Mouse (Mus musculus) liver, embryonic 12.5 days (tissue): ENCODE data around the gene Ankrd44. TPM values are rescaled to one million over a fixed set of nuclear protein-coding genes. Genes with fewer than 3 reads are reported as not detected.

Source experiments
- ATAC-seq: fragments of 200-750 bp; cut with Nextera tagmentation; 2 replicates; pipeline ENCODE4 v1.8.0; 2017; ENCODE audit warnings: moderate number of reproducible peaks, mild to moderate bottlenecking, moderate library complexity
- H3K27ac ChIP-seq: fragments of 300-500 bp; sonication (generic); 2 replicates; pipeline ENCODE4 v1.5.1; 2016; ENCODE audit warnings: mild to moderate bottlenecking
- H3K27me3 ChIP-seq: fragments of 300-500 bp; sonication (generic); replicated peaks from 2 replicates; pipeline ENCODE4 v1.6.1; 2016; ENCODE audit warnings: mild to moderate bottlenecking, moderate library complexity
- H3K36me3 ChIP-seq: fragments of 300-500 bp; sonication (generic); 2 replicates; pipeline ENCODE4 v1.6.1; 2016; ENCODE audit warnings: mild to moderate bottlenecking, moderate library complexity
- H3K4me1 ChIP-seq: fragments of 300-500 bp; sonication (generic); 2 replicates; pipeline ENCODE4 v1.6.1; 2016
- H3K4me2 ChIP-seq: fragments of 300-500 bp; sonication (generic); 2 replicates; pipeline ENCODE4 v1.6.1; 2016; ENCODE audit warnings: mild to moderate bottlenecking, moderate library complexity
- H3K4me3 ChIP-seq: fragments of 300-500 bp; sonication (generic); 2 replicates; pipeline ENCODE4 v1.5.1; 2016; ENCODE audit warnings: mild to moderate bottlenecking, moderate library complexity
- H3K9ac ChIP-seq: fragments of 300-500 bp; sonication (generic); 2 replicates; pipeline ENCODE4 v1.6.1; 2016; ENCODE audit warnings: mild to moderate bottlenecking, moderate library complexity
- H3K9me3 ChIP-seq: fragments of 300-500 bp; sonication (generic); replicated peaks from 2 replicates; pipeline ENCODE4 v1.6.1; 2016; ENCODE audit warnings: mild to moderate bottlenecking, moderate library complexity
- WGBS: fragments of 180-500 bp; shearing (Covaris S2); methylation state at CpG from one replicate; pipeline ENCODE4 v1.1.7; 2016; ENCODE audit not compliant: insufficient replicate concordance; 5-methylcytosine and 5-hydroxymethylcytosine counted together
- polyA plus RNA-seq: library from polyadenylated mRNA; unstranded; fragments of >200 nt; fragmentation: Nextera tagmentation; extraction: Ambion mirVana; gene quantifications from 2 replicates; pipeline ENCODE4 v1.2.1, GENCODE M21; 2016

Ankrd44 gene
- polyA plus RNA-seq, 1 experiment from 2014 or later = 4.5 TPM

DNA sequence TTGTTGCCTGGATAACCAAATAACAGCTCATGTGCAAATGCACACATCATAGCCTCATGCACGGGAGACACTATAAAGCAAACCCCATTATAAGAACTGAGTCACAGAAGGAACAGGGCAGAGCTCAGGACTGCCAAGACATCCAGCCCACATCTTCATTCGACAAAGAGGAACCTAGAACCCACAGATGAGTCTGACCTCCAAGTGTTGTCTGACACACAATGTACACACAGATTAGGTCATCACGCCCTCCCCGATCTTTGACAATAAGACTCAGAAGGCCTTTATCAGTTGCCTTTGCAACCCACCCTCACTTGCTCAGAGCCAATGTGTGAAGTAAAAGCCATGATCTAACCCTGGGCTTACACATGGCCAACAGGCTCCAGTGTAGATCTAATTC, 6.1 kb downstream of the Ankrd44 start:
- ATAC-seq = no peak; the same call in 1 of the 2 replicates
- no peak overlapping the region for H3K4me3 ChIP-seq
- H3K4me1 ChIP-seq = peaks cover 25% of the 10 kb centered on the region
- H3K36me3 ChIP-seq = no peaks in the 10 kb centered on the region
- H3K9ac ChIP-seq = no peak overlapping the region
- no peaks in the 10 kb centered on the region for H3K9me3 ChIP-seq
- WGBS = 48% methylated on average over 4 of the region's 4 CpGs
- no peak overlapping the region for H3K27ac ChIP-seq
- H3K27me3 ChIP-seq = peaks cover 20% of the 10 kb centered on the region
- H3K4me2 ChIP-seq = no peak overlapping the region

DNA sequence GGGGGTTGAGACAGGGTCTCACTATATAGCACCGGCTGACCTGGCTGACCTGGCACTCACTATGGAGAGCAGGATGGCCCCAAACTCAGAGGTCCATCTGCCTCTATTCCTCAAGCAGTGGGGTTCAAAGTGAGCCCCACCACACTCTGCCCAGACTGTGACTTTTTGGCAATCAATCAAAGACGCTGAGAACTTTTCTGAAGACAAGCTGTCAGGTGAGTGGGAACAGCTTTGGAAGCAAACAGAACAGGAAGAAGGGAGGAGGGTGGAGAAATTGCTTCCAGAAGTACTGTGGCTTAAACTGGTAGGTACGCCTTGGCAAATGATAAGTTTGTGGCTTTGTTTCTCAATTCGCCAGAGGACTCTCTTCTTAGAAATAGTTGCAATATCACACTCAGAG, 9.7 kb downstream of the Ankrd44 start:
- Histone ChIP-seq H3K9me3 (no peaks in the 10 kb centered on the region), H3K9ac (no peak overlapping the region), H3K4me2 (no peak overlapping the region), H3K36me3 (no peaks in the 10 kb centered on the region), H3K27ac (no peak overlapping the region), H3K4me1 (peaks cover 32% of the 10 kb centered on the region), H3K4me3 (no peak overlapping the region), H3K27me3 (no peaks in the 10 kb centered on the region)
- no peak for ATAC-seq
- WGBS = 51% methylated on average over 4 of the region's 4 CpGs

DNA sequence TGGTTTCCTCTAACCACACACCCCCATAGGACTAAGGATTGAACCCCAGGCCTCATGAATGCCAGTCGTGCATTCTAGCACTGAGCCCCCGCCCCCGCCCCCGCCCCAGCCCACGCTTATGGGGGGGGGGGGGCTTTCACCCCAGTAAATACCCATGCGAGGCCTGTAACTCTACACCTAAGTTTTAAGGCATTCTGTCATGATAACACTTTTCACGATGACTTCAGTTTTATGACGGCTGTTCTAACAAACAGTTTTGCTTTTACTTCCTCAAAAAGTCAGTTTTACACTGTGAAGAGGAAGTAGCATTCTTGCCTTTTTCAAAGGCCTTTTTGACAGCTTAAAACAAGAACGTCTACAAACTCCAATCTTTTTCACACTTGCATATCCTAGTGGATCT, 11.8 kb downstream of the Ankrd44 start:
- H3K4me1 ChIP-seq = peaks cover 41% of the 10 kb centered on the region
- ATAC-seq = no peak
- peak overlapping the region; percentile 64 for H3K27ac ChIP-seq
- H3K4me3 ChIP-seq = no peak overlapping the region
- H3K9ac ChIP-seq = no peak overlapping the region
- H3K36me3 ChIP-seq = no peaks in the 10 kb centered on the region
- no peaks in the 10 kb centered on the region for H3K9me3 ChIP-seq
- no peaks in the 10 kb centered on the region for H3K27me3 ChIP-seq
- 16% methylated on average over 8 of the region's 9 CpGs for WGBS
- peak overlapping the region; percentile 21; the same call in 1 of the 2 replicates for H3K4me2 ChIP-seq

DNA sequence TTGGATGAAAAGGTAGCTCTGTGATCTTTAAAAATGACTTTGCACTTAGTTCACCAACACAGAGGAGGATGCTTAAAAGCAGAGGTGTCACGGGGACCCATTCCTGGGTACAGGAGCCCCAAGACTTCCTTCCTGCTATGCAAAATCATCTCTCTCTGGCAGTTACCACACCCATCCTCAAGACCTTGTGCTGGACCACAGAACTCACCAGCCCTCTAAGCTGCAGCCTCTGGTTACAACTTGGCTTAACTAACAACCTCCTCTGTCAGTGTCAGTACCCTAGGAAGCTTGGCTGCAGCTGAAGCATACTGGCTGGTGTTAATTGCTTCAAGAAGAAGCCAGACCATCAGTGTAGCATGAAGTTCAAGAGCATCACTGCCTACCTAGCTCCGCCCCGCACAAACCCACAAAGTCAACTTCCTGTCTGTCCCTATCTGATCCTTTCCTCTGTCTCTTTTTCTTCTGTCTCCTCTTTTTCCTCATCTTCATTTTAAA, 12.8 kb downstream of the Ankrd44 start:
- no peak overlapping the region for H3K4me2 ChIP-seq
- WGBS = 29% methylated on average over 3 of the region's 3 CpGs

DNA sequence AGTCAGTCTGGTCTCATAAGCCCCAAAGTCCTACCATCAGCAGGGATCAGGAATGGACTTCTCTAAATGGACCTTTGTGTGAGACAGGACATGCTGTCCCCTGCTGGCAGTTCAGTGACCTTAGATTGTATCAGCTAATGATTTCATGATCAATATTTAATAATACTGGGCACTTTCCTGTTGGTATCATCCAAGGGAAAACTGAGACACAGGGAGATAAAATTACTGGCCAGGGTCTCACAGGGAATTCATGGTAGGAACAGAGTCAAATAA, 13.2 kb downstream of the Ankrd44 start:
- H3K9ac ChIP-seq = no peak overlapping the region

More for the DNA sequence above, 12.8 kb downstream of the Ankrd44 start:
- Histone ChIP-seq H3K36me3 (no peaks in the 10 kb centered on the region), H3K9me3 (no peaks in the 10 kb centered on the region), H3K9ac (no peak overlapping the region), H3K27ac (no peak overlapping the region), H3K4me3 (no peak overlapping the region), H3K27me3 (no peaks in the 10 kb centered on the region), H3K4me1 (peaks cover 41% of the 10 kb centered on the region)
- no peak for ATAC-seq

DNA sequence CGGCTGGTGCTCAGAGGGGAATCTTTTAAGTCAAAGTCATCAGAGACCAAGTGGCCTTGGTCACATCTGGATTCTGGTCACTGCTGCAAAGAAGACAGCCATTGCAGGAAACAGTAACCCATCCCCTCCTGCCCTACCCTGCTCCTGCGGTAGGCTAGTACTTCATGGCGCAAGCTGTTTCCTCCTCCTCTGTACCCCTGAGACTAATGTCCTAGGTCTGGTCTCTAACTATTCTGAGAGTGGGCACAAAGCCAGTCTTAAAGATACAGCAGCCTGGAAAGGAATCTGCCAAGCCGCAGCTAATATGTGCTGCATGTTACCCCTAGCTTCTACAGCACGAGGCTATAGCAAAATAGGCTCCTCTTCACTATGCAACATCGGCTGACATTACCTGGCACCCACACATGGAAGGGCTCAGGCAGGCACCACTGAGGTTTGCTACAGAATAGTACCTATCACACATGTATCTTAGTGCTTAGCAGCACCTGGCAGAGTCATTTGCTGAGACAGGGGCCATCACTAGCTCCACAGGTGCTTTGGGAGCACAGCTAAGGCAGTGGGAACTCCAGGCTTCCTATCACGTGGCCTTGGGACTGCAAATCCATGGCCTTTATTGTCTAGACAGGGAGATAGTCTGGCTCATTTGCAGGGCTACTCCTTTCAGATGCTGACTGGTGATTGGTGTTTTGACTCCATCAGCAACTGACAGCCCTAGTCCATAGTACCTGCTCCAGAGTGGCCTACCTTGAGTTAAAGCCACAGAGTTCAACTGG, 13.7 kb downstream of the Ankrd44 start:
- Histone ChIP-seq H3K4me1 (peaks cover 41% of the 10 kb centered on the region), H3K27ac (0 out of 2 replicates have a peak overlapping the region, but pooled peaks have one; percentile 14)
- no peak for ATAC-seq

More for the DNA sequence above, 13.2 kb downstream of the Ankrd44 start:
- ATAC-seq = no peak
- Histone ChIP-seq H3K4me2 (no peak overlapping the region), H3K4me1 (peaks cover 41% of the 10 kb centered on the region), H3K4me3 (no peak overlapping the region), H3K9me3 (no peaks in the 10 kb centered on the region), H3K27ac (no peak overlapping the region), H3K36me3 (no peaks in the 10 kb centered on the region), H3K27me3 (no peaks in the 10 kb centered on the region)

DNA sequence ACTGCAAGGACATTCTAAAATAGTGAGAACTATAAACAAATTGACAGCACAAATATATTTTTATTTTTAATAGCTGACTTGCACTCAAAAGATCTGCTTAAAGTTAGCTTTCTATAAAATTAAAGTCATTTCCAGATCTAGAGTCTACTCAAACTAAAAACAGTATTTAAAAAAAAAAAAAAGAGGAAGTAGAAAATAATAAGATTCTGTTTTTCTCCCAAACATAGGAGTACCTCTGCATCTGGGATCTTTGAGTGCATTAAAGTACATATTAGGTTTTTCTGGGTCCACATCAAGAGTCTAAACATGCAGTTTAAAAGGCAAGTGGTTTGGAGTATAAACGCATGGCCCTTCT, 15.0 kb downstream of the Ankrd44 start:
- no peak overlapping the region for H3K27ac ChIP-seq
- WGBS = 65% methylated on average over 1 of the region's 1 CpGs

More for the DNA sequence above, 13.7 kb downstream of the Ankrd44 start:
- Histone ChIP-seq H3K9ac (no peak overlapping the region), H3K4me2 (no peak overlapping the region), H3K9me3 (no peaks in the 10 kb centered on the region), H3K27me3 (no peaks in the 10 kb centered on the region), H3K36me3 (no peaks in the 10 kb centered on the region), H3K4me3 (no peak overlapping the region)
- 58% methylated on average over 7 of the region's 7 CpGs for WGBS

DNA sequence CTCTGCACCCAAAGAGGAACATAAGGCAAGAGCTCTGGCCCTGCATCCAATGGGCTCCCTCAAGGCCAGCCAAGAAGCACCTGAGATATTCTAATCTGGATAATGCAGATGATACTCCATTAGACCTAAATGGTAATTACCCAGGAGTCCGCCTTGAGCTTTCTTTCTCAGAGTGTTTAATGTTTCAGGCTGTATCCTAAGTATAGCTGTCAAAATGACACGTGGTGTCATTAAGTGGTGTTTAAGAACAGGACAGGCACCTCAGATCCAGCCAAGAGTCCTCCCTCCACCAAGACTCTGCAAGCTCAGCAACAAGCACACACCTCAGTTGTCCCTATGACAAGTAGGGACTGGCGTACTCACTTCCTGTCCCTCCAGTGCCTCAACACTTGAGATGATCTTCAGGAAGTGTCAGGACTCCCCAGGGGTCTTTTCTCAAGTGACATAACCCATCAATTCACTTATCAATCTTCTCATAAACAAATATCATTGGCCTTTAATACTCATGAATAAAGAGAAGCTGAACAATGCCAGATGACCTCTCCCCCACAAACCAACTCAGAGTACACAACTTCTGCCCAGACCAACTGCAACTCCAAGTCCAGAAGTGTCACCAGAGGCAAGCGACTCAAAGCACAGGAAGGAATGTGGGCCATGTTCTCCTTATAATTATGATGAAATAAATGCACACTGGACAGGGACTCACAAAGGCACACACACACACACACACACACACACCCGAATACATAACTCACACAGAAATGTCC, 15.5 kb downstream of the Ankrd44 start:
- Histone ChIP-seq H3K4me3 (no peak overlapping the region), H3K36me3 (no peaks in the 10 kb centered on the region), H3K27me3 (no peaks in the 10 kb centered on the region), H3K27ac (no peak overlapping the region), H3K9ac (no peak overlapping the region), H3K9me3 (no peaks in the 10 kb centered on the region), H3K4me2 (no peak overlapping the region), H3K4me1 (peaks cover 43% of the 10 kb centered on the region)
- whole genome bisulfite sequencing = 51% methylated on average over 5 of the region's 5 CpGs
- no peak for ATAC-seq

More for the DNA sequence above, 15.0 kb downstream of the Ankrd44 start:
- H3K9ac ChIP-seq = no peak overlapping the region
- H3K9me3 ChIP-seq = no peaks in the 10 kb centered on the region
- no peak overlapping the region for H3K4me3 ChIP-seq
- ATAC-seq = no peak
- no peaks in the 10 kb centered on the region for H3K36me3 ChIP-seq
- H3K27me3 ChIP-seq = no peaks in the 10 kb centered on the region
- H3K4me1 ChIP-seq = peaks cover 41% of the 10 kb centered on the region
- H3K4me2 ChIP-seq = no peak overlapping the region

DNA sequence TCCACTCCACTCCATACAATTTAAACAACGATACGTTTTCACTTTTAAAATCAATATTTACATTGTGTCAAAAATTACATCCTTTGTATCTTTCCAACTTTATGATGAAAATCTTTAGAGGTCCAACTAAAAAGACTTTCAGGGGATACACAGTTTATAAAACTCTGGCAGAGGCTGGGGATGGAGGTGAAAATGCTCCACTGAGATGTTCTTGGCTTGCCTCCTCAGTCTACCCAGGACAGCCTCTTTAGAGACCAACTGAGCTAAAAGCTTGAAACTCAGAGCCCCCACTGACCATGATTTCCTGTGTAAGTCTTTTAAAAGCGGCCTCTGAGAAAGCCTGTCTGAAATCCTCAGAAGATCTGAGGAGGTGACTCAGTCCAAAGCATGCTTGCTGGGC, 17.4 kb downstream of the Ankrd44 start:
- Histone ChIP-seq H3K27me3 (no peaks in the 10 kb centered on the region), H3K36me3 (no peaks in the 10 kb centered on the region), H3K9me3 (no peaks in the 10 kb centered on the region), H3K4me2 (no peak overlapping the region), H3K4me1 (peaks cover 33% of the 10 kb centered on the region), H3K9ac (no peak overlapping the region), H3K27ac (no peak overlapping the region), H3K4me3 (no peak overlapping the region)
- WGBS = 62% methylated on average over 3 of the region's 3 CpGs
- ATAC-seq = no peak

DNA sequence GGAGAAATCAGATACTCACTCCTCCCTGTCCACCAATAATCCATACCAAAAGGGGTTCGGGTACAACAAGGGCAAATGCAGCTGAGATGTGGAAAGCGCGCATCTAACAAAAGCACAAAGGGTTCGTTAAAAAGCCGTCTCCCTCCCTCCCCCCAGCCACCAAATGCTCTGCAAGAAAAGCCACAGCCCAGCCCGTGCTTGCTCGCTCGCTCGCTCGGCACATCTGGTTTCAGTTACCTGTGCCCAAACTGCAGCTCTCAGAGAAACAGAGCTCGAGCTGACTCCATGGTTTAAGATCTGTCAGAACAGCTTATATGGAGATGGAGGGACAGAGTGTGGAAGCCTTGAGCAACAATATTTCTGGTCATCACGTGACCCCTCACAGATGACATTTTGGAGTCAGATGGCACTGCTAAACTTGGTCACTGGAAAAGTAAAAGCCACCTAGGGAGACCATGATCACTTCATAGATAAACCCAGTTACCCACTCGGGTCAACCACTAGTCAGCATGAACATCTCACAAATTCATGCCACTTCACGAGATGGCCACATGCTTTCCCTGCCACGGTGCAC, 19.0 kb downstream of the Ankrd44 start:
- no peak for ATAC-seq
- H3K4me3 ChIP-seq = no peak overlapping the region
- no peaks in the 10 kb centered on the region; the same call in 1 of the 2 replicates for H3K36me3 ChIP-seq
- H3K27me3 ChIP-seq = no peaks in the 10 kb centered on the region
- peaks cover 16% of the 10 kb centered on the region; the same call in 1 of the 2 replicates for H3K4me1 ChIP-seq
- H3K9ac ChIP-seq = no peak overlapping the region
- H3K4me2 ChIP-seq = no peak overlapping the region
- H3K9me3 ChIP-seq = no peaks in the 10 kb centered on the region
- no peak overlapping the region for H3K27ac ChIP-seq
- 54% methylated on average over 15 of the region's 15 CpGs for WGBS

DNA sequence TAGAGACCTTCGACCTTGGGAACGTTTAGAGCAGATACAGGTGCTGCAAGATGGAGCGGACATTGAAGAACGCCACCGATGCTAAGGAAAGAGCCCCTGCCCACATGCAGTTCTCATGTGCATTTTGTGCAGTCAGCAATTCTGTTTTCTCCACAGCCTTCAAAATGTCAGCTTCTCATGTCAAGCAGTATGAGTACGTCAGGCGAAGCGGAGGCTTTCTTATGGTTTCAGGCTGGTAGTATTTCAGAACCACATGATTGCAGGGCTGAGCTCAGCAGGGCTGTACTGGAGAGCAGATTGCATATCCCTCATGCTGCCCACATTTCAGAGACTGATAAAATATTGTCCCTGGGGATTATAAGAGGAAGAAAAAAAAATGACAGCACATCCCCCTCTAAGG, 19.9 kb downstream of the Ankrd44 start:
- Histone ChIP-seq H3K27ac (no peak overlapping the region), H3K9me3 (no peaks in the 10 kb centered on the region), H3K4me1 (peaks cover 13% of the 10 kb centered on the region; the same call in 1 of the 2 replicates), H3K4me2 (no peak overlapping the region), H3K9ac (no peak overlapping the region), H3K36me3 (no peaks in the 10 kb centered on the region; the same call in 1 of the 2 replicates), H3K4me3 (no peak overlapping the region), H3K27me3 (no peaks in the 10 kb centered on the region)
- no peak for ATAC-seq
- WGBS = 77% methylated on average over 8 of the region's 8 CpGs

DNA sequence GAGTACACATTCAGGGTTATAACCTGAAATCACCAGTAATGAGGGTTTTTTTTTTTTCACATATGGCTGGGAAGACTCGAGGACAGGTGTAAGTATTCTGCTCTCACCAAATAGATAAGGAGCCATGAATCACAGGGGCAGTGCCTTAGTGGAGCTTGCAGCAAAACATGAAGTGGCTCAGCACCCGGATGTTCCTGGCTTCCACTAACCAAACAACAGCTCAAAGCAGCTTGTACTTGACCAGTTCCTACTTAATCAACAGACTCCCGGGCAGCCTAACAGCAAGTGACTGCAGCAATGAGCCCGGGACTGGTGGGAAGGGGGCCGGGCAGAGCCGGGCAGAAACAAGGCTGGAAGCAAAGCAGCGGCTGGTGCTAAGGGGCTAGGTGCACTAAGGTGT, 20.6 kb downstream of the Ankrd44 start:
- Histone ChIP-seq H3K9me3 (no peaks in the 10 kb centered on the region), H3K4me2 (no peak overlapping the region), H3K9ac (no peak overlapping the region), H3K4me1 (peaks cover 8% of the 10 kb centered on the region; the same call in 1 of the 2 replicates), H3K36me3 (no peaks in the 10 kb centered on the region; the same call in 1 of the 2 replicates), H3K27me3 (no peaks in the 10 kb centered on the region), H3K27ac (no peak overlapping the region), H3K4me3 (no peak overlapping the region)
- WGBS = 51% methylated on average over 7 of the region's 7 CpGs
- no peak for ATAC-seq
